Mouse (Mus musculus): ENCODE data around the gene Minpp1. TPM values are rescaled to one million over a fixed set of nuclear protein-coding genes. Genes with fewer than 3 reads are reported as not detected.

Gene Minpp1
- polyA plus RNA-seq, 1 experiment from 2014 or later = 99.9 TPM

DNA sequence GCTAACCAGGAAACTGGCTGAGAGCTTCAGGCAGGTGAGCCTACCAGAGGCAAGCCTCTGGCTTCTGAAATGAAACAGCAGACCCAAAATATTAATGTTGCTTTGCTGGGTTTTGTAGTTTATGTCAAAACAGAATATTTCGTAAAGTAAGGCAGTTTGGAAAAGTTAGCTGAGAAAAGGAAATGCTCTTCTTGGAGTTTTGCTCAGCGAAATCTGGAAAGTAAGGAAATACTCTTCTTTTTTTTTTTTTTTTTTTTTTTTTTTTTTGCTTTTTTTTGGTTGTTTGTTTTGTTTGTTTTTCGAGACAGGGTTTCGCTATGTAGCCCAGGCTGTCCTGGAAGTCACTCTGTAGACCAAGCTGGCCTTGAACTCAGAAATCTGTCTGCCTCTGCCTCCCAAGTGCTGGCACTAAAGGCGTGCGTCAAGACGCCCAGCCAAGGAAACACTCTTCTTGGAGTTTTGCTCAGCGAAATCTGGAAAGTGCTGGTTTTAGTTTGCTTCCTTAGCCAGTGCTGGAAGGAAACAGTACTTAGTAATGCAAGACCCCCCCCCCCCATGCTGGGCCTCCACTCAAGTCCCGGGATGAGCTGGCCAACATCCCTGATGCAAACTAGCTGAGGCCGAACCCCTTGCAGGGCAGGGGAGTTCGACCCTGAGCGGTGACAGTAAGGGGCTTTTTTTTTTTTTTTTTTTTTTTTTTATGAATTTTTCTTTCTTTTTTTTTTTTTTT is 3.8 kb downstream of the Minpp1 start:
- 76% methylated on average over 12 of the region's 12 CpGs for WGBS (ENCODE audit: insufficient replicate concordance)
- ATAC-seq (ENCODE audit: low read depth) = no peak
- H3K4me2 ChIP-seq = peak overlapping the region; percentile 84

DNA sequence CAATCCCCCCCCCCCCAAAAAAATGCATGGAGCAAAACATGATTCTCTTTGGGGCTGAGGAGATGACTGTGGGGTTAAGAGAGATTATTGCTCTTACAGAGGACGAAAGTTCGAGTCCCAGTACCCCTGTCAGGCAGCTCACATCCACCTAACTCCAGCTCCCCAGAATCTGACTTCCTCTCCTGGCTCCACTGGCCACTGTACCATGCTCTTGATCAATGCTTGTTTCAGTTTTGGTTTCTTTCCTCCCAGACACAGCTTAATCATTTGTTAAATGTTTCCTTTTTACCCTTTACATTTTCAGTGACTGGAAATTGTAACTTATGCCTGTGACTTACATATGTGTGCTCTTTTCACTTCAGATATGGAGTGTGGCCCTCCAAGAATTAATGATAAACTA is 5.4 kb downstream of the Minpp1 start:
- H3K4me2 ChIP-seq = peak overlapping the region; percentile 27; the same call in 1 of the 2 replicates
- ATAC-seq (ENCODE audit: low read depth) (no peak), DNase-seq (no peak)
- WGBS (ENCODE audit: insufficient replicate concordance) = 74% methylated on average over 2 of the region's 2 CpGs
- no peaks in the 10 kb centered on the region for H3K27me3 ChIP-seq
- no peaks in the 10 kb centered on the region for H3K9me3 ChIP-seq (replicated peaks)
- H3K4me3 ChIP-seq (replicated peaks) = peak overlapping the region; percentile 1; the same call in 1 of the 2 replicates
- peaks cover 56% of the 10 kb centered on the region for H3K36me3 ChIP-seq
- peaks cover 57% of the 10 kb centered on the region for H3K4me1 ChIP-seq (replicated peaks)
- peak overlapping the region; percentile 36; the same call in 1 of the 2 replicates for H3K27ac ChIP-seq
- peak overlapping the region; percentile 43; the same call in 1 of the 2 replicates for H3K9ac ChIP-seq

More for the DNA sequence above, 3.8 kb downstream of the Minpp1 start:
- Histone ChIP-seq H3K9me3 (replicated peaks) (no peaks in the 10 kb centered on the region), H3K4me1 (replicated peaks) (peaks cover 55% of the 10 kb centered on the region), H3K27ac (peak overlapping the region; percentile 43; the same call in 1 of the 2 replicates), H3K4me3 (replicated peaks) (peak overlapping the region; percentile 86), H3K36me3 (peaks cover 39% of the 10 kb centered on the region), H3K27me3 (no peaks in the 10 kb centered on the region), H3K9ac (peak overlapping the region; percentile 59)
- DNase-seq = no peak

DNA sequence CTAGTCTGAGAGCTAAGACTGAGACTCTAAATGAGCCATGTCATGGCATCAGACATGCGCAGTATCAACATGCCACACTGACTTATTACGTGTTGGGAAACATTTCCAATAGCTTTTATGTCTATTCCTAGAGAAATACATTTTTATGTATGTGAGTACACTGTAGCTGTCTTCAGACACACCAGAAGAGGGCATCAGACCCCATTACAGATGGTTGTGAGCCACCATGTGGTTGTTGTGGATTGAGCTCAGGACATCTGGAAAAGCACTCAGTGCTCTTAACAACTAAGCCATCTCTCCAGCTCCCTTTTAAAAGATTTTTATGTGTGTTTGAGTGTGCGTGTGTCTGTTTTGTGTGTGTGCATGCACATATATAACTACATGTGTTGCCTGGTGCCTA is 6.8 kb downstream of the Minpp1 start:
- DNase-seq (no peak), ATAC-seq (ENCODE audit: low read depth) (no peak)
- no peaks in the 10 kb centered on the region for H3K27me3 ChIP-seq
- no peak overlapping the region for H3K9ac ChIP-seq
- peaks cover 57% of the 10 kb centered on the region for H3K4me1 ChIP-seq (replicated peaks)
- no peak overlapping the region for H3K4me3 ChIP-seq (replicated peaks)
- H3K9me3 ChIP-seq (replicated peaks) = no peaks in the 10 kb centered on the region
- H3K36me3 ChIP-seq = peaks cover 67% of the 10 kb centered on the region
- no peak overlapping the region for H3K27ac ChIP-seq
- WGBS (ENCODE audit: insufficient replicate concordance) = 97% methylated on average over 3 of the region's 3 CpGs
- no peak overlapping the region for H3K4me2 ChIP-seq

- ATAC-seq (ENCODE audit: low read depth) = no peak
- H3K9ac ChIP-seq = no peak overlapping the region
- DNase-seq = no peak
- no peak overlapping the region for H3K4me2 ChIP-seq
- H3K27me3 ChIP-seq = no peaks in the 10 kb centered on the region
- H3K9me3 ChIP-seq (replicated peaks) = no peaks in the 10 kb centered on the region
- peaks cover 74% of the 10 kb centered on the region for H3K36me3 ChIP-seq
- WGBS (ENCODE audit: insufficient replicate concordance) = 84% methylated on average over 5 of the region's 5 CpGs
- peaks cover 54% of the 10 kb centered on the region for H3K4me1 ChIP-seq (replicated peaks)
- no peak overlapping the region for H3K27ac ChIP-seq
- H3K4me3 ChIP-seq (replicated peaks) = no peak overlapping the region
Observed at GRCm38 (mm10) chr19:32492981-32493380, 7.4 kb downstream of the Minpp1 start.

GRCm38 (mm10) chr19:32493471-32493870 is 7.9 kb downstream of the Minpp1 start:
- ATAC-seq (ENCODE audit: low read depth) (no peak), DNase-seq (no peak)
- Histone ChIP-seq H3K4me3 (replicated peaks) (no peak overlapping the region), H3K9ac (no peak overlapping the region), H3K27ac (no peak overlapping the region), H3K36me3 (peaks cover 79% of the 10 kb centered on the region), H3K9me3 (replicated peaks) (no peaks in the 10 kb centered on the region), H3K27me3 (no peaks in the 10 kb centered on the region), H3K4me1 (replicated peaks) (peaks cover 49% of the 10 kb centered on the region), H3K4me2 (no peak overlapping the region)
- WGBS (ENCODE audit: insufficient replicate concordance) = 91% methylated on average over 8 of the region's 8 CpGs

- DNase-seq (no peak), ATAC-seq (ENCODE audit: low read depth) (no peak; the same call in 1 of the 2 replicates)
- H3K9ac ChIP-seq = no peak overlapping the region
- H3K9me3 ChIP-seq (replicated peaks) = no peaks in the 10 kb centered on the region
- peaks cover 85% of the 10 kb centered on the region for H3K36me3 ChIP-seq
- 84% methylated on average over 13 of the region's 13 CpGs for WGBS (ENCODE audit: insufficient replicate concordance)
- H3K27me3 ChIP-seq = no peaks in the 10 kb centered on the region
- no peak overlapping the region for H3K4me2 ChIP-seq
- no peak overlapping the region for H3K27ac ChIP-seq
- no peak overlapping the region for H3K4me3 ChIP-seq (replicated peaks)
- peaks cover 44% of the 10 kb centered on the region for H3K4me1 ChIP-seq (replicated peaks)
Observed at GRCm38 (mm10) chr19:32494611-32495010, 9.0 kb downstream of the Minpp1 start.

DNA sequence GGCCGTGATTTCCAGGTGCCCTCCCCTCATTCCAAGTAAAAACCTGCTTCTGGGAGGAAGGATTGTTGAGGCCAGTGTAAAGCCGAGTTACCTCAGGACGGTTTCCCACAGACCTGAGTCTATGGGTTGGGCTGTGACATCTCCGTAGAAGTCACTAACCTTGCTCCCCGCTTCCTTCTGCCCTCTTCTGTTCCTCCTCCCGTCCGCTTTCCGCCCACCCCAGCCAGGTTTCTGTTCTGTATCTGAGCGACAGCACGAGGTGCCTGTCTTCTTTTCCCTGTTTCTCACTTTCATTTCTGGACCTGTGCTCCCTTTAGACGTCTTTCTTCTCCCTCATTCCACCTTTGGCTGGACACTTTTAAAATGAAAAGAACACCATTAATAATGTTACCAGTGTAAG is 9.5 kb downstream of the Minpp1 start:
- DNase-seq (no peak), ATAC-seq (ENCODE audit: low read depth) (no peak)
- Histone ChIP-seq H3K36me3 (peaks cover 88% of the 10 kb centered on the region), H3K4me2 (no peak overlapping the region), H3K4me3 (replicated peaks) (no peak overlapping the region), H3K9ac (no peak overlapping the region), H3K4me1 (replicated peaks) (peaks cover 44% of the 10 kb centered on the region), H3K9me3 (replicated peaks) (no peaks in the 10 kb centered on the region), H3K27ac (no peak overlapping the region), H3K27me3 (no peaks in the 10 kb centered on the region)
- WGBS (ENCODE audit: insufficient replicate concordance) = 74% methylated on average over 11 of the region's 11 CpGs

- Histone ChIP-seq H3K27me3 (no peaks in the 10 kb centered on the region), H3K4me1 (replicated peaks) (peaks cover 25% of the 10 kb centered on the region), H3K4me2 (no peak overlapping the region), H3K36me3 (peaks cover 91% of the 10 kb centered on the region), H3K4me3 (replicated peaks) (no peak overlapping the region), H3K9ac (no peak overlapping the region), H3K27ac (no peak overlapping the region), H3K9me3 (replicated peaks) (no peaks in the 10 kb centered on the region)
- DNase-seq = no peak
- no peak for ATAC-seq (ENCODE audit: low read depth)
- WGBS (ENCODE audit: insufficient replicate concordance) = 77% methylated on average over 6 of the region's 6 CpGs
Observed at GRCm38 (mm10) chr19:32497411-32497810, 11.8 kb downstream of the Minpp1 start.

GRCm38 (mm10) chr19:32498002-32498401 is 12.4 kb downstream of the Minpp1 start:
- H3K9ac ChIP-seq = no peak overlapping the region
- H3K4me2 ChIP-seq = no peak overlapping the region
- no peaks in the 10 kb centered on the region for H3K27me3 ChIP-seq
- H3K9me3 ChIP-seq (replicated peaks) = no peaks in the 10 kb centered on the region
- no peak for DNase-seq
- H3K4me3 ChIP-seq (replicated peaks) = no peak overlapping the region
- no peak for ATAC-seq (ENCODE audit: low read depth)
- H3K4me1 ChIP-seq (replicated peaks) = peaks cover 25% of the 10 kb centered on the region
- H3K36me3 ChIP-seq = peaks cover 87% of the 10 kb centered on the region
- 92% methylated on average over 5 of the region's 5 CpGs for WGBS (ENCODE audit: insufficient replicate concordance)
- H3K27ac ChIP-seq = no peak overlapping the region

DNA sequence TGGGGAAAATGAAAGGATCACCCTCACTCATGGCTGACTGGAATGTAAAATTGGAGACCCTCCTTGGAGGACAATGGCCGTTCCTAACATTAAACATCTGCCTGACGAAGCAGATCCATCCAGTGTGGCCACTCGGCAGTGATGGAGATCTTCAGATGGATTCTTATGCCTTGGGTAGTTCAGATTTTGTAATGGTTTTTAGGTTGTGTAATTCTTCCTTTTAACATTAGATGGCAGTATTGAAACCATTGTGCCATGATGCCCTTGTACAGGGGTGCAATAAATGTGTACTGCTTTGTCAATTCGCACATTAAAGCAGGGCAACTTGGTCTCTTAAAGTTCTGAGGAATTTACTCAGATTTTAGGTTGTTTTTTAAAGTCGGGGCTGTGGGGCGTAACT is 15.8 kb downstream of the Minpp1 start:
- Histone ChIP-seq H3K36me3 (peaks cover 83% of the 10 kb centered on the region), H3K27ac (no peak overlapping the region), H3K27me3 (no peaks in the 10 kb centered on the region), H3K9me3 (replicated peaks) (no peaks in the 10 kb centered on the region), H3K4me1 (replicated peaks) (peaks cover 20% of the 10 kb centered on the region), H3K4me2 (no peak overlapping the region), H3K9ac (no peak overlapping the region), H3K4me3 (replicated peaks) (no peak overlapping the region)
- ATAC-seq (ENCODE audit: low read depth) = no peak
- no peak for DNase-seq
- 80% methylated on average over 6 of the region's 6 CpGs for WGBS (ENCODE audit: insufficient replicate concordance)

GRCm38 (mm10) chr19:32506081-32506480 is 20.5 kb downstream of the Minpp1 start:
- H3K4me2 ChIP-seq = no peak overlapping the region
- DNase-seq = no peak
- no peak overlapping the region for H3K9ac ChIP-seq
- H3K36me3 ChIP-seq = peaks cover 75% of the 10 kb centered on the region
- H3K4me3 ChIP-seq (replicated peaks) = no peak overlapping the region
- no peak for ATAC-seq (ENCODE audit: low read depth)
- WGBS (ENCODE audit: insufficient replicate concordance) = 77% methylated on average over 8 of the region's 8 CpGs
- H3K27ac ChIP-seq = peak overlapping the region; percentile 47
- H3K4me1 ChIP-seq (replicated peaks) = peaks cover 50% of the 10 kb centered on the region
- no peaks in the 10 kb centered on the region for H3K27me3 ChIP-seq
- no peaks in the 10 kb centered on the region for H3K9me3 ChIP-seq (replicated peaks)

- 80% methylated on average over 5 of the region's 5 CpGs for WGBS (ENCODE audit: insufficient replicate concordance)
- DNase-seq = no peak
- no peak overlapping the region; the same call in 1 of the 2 replicates for H3K27ac ChIP-seq
Observed at GRCm38 (mm10) chr19:32506514-32506913, 20.9 kb downstream of the Minpp1 start.

More at GRCm38 (mm10) chr19:32506514-32506913, 20.9 kb downstream of the Minpp1 start:
- H3K27me3 ChIP-seq = no peaks in the 10 kb centered on the region
- H3K36me3 ChIP-seq = peaks cover 75% of the 10 kb centered on the region
- no peak overlapping the region for H3K4me3 ChIP-seq (replicated peaks)
- no peak overlapping the region for H3K9ac ChIP-seq
- peaks cover 55% of the 10 kb centered on the region for H3K4me1 ChIP-seq (replicated peaks)
- no peak for ATAC-seq (ENCODE audit: low read depth)
- H3K9me3 ChIP-seq (replicated peaks) = no peaks in the 10 kb centered on the region
- H3K4me2 ChIP-seq = no peak overlapping the region
